Mouse (Mus musculus) stomach, postnatal 0 days (tissue): ENCODE data around the gene Ppp1r14b.

Source experiments
- CTCF ChIP-seq: IDR thresholded peaks from 2 replicates; pipeline ENCODE4 v1.5.1; 2016; ENCODE audit warnings: antibody characterized with exemption, low read depth, mild to moderate bottlenecking, moderate library complexity
- EP300 ChIP-seq: optimal IDR thresholded peaks from 2 replicates; pipeline ENCODE3; 2016; ENCODE audit warnings: antibody characterized with exemption

DNA sequence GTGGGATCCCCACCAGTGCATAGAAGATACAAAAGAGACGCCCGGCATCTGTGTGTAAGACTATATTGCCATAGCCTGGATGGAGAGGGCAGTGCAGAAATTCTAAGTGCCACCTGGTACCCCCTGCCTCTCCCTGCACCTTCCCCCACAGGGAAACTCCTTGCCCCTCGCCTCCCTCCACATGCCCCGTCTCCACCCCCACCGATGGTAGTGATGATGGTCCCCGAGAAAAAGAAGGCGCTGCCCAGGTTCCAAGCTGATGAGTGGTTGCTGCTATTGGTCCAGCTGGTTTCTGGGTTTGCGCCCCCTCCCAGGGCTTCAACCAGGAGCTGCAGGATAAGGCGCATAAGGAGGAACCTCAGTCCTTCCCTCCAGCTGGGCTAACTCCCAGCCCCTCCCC lies 46.7 kb upstream of the Ppp1r14b start:
- TF ChIP-seq CTCF (no peak), EP300 (no peak)
